Mouse (Mus musculus): Measurements from ENCODE around the gene Prrc2b.

DNA sequence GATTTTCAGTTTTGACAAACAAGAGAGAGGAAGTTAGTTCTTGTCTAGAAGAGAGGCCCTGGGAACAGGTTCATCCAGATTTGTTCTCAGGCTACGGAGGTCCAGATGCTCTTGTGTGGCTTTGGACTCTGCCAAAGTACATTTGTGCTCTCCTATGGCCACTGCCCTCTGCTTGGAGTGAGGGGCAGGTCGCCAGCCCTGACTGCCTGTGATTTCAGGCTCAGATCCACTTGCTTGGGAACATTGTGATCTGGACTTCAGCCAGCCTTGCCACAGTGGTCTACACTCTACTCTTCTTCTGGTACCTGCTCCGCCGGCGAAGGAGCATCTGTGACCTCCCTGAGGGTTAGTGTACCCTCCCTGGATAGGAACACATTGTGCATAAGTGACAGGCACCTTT, 101.8 kb downstream of the Prrc2b start:
- TF ChIP-seq GATA1 (IDR thresholded peaks at IDR 0.05; ENCODE audit: low read length) = no peak
- no peak for TF ChIP-seq TAL1 (IDR thresholded peaks at IDR 0.05; ENCODE audit: low read length)
